Mouse (Mus musculus): ENCODE measurements around the gene Coro1c. TPM values are rescaled to one million over a fixed set of nuclear protein-coding genes. Genes with fewer than 3 reads are reported as not detected.
A peak's percentile ranks its signal among the peaks of the same experiment; 100 is the strongest.

Gene Coro1c
- polyA plus RNA-seq (2012; rRNA removed), result 66.1 and 70.5 TPM in 2 replicates

DNA sequence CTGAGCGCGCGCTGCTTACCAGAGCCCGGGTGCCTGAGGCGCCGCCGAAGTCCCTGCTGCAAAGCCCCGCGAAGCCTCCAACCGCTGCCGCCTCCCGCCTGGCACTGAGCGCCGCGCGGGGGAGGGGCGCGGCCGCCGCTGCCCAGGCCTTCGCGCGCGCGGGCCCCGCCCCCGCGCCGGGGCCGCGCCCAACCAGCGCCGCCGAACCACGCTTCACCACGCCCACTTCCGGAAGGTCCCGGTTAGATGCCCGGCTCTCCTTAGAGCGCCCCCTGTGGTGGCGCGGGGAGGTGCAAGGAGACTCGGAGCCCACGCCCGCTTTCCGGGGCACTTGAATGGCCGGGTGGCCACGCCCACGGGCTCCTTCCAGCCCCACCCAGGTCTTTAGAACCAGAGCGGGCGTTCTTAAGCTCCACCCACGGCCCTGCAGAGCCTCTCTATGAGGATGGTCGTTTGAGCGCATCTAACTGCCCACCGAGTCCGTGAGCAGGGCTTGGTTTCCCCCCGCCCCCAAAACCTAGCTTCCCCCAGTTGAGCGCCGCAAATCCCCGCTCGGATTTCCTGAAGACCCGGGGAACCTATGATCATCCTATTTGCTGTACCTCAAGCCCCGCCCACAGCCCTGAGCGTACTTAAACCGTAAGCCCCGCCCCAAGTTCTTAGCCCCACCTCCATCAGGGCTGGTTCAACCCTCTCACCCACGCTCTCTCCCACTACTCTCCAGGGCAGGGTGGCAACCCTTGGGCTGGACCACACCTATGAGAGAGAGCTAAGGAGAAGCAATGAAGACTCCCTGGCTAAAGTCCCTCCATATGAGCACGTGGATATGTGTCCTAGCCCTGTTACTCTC is at the start of gene Coro1c:
Gene Coro1c, minus strand, starts transcription at position 167 of the 850 bp plus-strand sequence.
- no peak for TF ChIP-seq POLR2A (IDR thresholded peaks at IDR 0.05; ENCODE audit: extremely low read depth, insufficient read depth, low read length)
- peak; percentile 60 for TF ChIP-seq CTCF (IDR thresholded peaks at IDR 0.05; ENCODE audit: extremely low read depth, insufficient read depth, low read length)
- H3K4me1 ChIP-seq (ENCODE audit: control insufficient read depth, insufficient read depth, low read length), result peaks cover 4% of the 10 kb centered on the region; the same call in 1 of the 2 replicates
- peak within 1 kb of the TSS; percentile 91 for H3K27ac ChIP-seq (ENCODE audit: insufficient read depth, low read length)
- peak within 1 kb of the TSS; percentile 45 for H3K4me3 ChIP-seq (ENCODE audit: insufficient read depth, low read length)

DNA sequence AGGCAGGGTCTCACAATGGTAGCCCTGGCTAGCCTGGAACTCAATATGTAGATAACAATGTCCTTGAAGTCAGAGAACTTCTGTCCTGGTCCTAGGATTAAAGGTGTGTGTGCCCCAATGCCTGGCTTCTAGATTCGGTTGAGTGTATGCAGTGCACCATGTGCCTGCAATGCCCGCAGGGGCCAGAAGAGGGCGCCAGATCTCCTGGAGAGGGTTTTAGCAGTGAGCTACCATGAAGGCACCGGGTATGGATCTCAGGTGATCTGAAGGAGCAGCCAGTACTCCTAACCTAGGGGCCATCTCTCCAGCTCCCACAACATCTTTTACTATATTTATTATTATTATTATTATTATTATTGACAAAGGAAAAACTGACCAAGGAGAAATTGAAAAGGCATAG is 48.0 kb upstream of the Coro1c start:
- no peak overlapping the region for H3K4me3 ChIP-seq (ENCODE audit: insufficient read depth, low read length)
- H3K4me1 ChIP-seq (ENCODE audit: control insufficient read depth, insufficient read depth, low read length), result no peaks in the 10 kb centered on the region
- TF ChIP-seq CTCF (IDR thresholded peaks at IDR 0.05; ENCODE audit: extremely low read depth, insufficient read depth, low read length) (peak; percentile 79), POLR2A (IDR thresholded peaks at IDR 0.05; ENCODE audit: extremely low read depth, insufficient read depth, low read length) (no peak)
- H3K27ac ChIP-seq (ENCODE audit: insufficient read depth, low read length), result no peak overlapping the region

- TF ChIP-seq CTCF (IDR thresholded peaks at IDR 0.05; ENCODE audit: extremely low read depth, insufficient read depth, low read length) (no peak), POLR2A (IDR thresholded peaks at IDR 0.05; ENCODE audit: extremely low read depth, insufficient read depth, low read length) (no peak)
- no peak overlapping the region for H3K4me3 ChIP-seq (ENCODE audit: insufficient read depth, low read length)
Observed at GRCm38 (mm10) chr5:113955691-113956090, 47.1 kb upstream of the Coro1c start.

GRCm38 (mm10) chr5:113955281-113955680 is 46.7 kb upstream of the Coro1c start:
- Histone ChIP-seq H3K4me3 (ENCODE audit: insufficient read depth, low read length) (no peak overlapping the region), H3K27ac (ENCODE audit: insufficient read depth, low read length) (no peak overlapping the region), H3K4me1 (ENCODE audit: control insufficient read depth, insufficient read depth, low read length) (no peaks in the 10 kb centered on the region)
- TF ChIP-seq POLR2A (IDR thresholded peaks at IDR 0.05; ENCODE audit: extremely low read depth, insufficient read depth, low read length), result no peak
- no peak for TF ChIP-seq CTCF (IDR thresholded peaks at IDR 0.05; ENCODE audit: extremely low read depth, insufficient read depth, low read length)

More at GRCm38 (mm10) chr5:113955691-113956090, 47.1 kb upstream of the Coro1c start:
- H3K27ac ChIP-seq (ENCODE audit: insufficient read depth, low read length), result no peak overlapping the region
- H3K4me1 ChIP-seq (ENCODE audit: control insufficient read depth, insufficient read depth, low read length), result no peaks in the 10 kb centered on the region

GRCm38 (mm10) chr5:113954421-113954820 is 45.9 kb upstream of the Coro1c start:
- no peak for TF ChIP-seq POLR2A (IDR thresholded peaks at IDR 0.05; ENCODE audit: extremely low read depth, insufficient read depth, low read length)
- TF ChIP-seq CTCF (IDR thresholded peaks at IDR 0.05; ENCODE audit: extremely low read depth, insufficient read depth, low read length), result peak; percentile 84
- no peak overlapping the region for H3K27ac ChIP-seq (ENCODE audit: insufficient read depth, low read length)
- no peak overlapping the region for H3K4me3 ChIP-seq (ENCODE audit: insufficient read depth, low read length)
- H3K4me1 ChIP-seq (ENCODE audit: control insufficient read depth, insufficient read depth, low read length), result no peaks in the 10 kb centered on the region

DNA sequence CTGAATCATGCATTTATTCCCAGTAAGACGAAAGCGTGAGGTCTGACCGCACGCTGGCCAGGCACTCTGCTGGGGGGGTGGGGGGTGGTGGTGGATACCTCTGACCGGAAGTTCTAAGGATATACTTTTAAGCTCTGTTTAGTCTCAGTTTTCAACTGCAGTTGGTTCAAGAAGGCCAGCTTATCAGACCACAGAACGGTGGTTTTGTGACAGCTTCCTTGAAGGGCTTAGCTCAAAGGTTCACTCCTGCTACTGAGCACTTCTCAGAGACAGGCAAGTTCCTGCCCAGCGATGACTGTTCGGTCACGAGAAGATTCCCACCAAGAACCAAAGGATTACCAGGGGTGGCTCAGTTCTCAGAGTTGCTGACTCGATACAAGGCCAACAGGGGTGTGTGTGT is 44.0 kb upstream of the Coro1c start:
- TF ChIP-seq CTCF (IDR thresholded peaks at IDR 0.05; ENCODE audit: extremely low read depth, insufficient read depth, low read length) (no peak), POLR2A (IDR thresholded peaks at IDR 0.05; ENCODE audit: extremely low read depth, insufficient read depth, low read length) (no peak)
- no peak overlapping the region for H3K4me3 ChIP-seq (ENCODE audit: insufficient read depth, low read length)
- H3K27ac ChIP-seq (ENCODE audit: insufficient read depth, low read length), result no peak overlapping the region
- no peaks in the 10 kb centered on the region for H3K4me1 ChIP-seq (ENCODE audit: control insufficient read depth, insufficient read depth, low read length)

DNA sequence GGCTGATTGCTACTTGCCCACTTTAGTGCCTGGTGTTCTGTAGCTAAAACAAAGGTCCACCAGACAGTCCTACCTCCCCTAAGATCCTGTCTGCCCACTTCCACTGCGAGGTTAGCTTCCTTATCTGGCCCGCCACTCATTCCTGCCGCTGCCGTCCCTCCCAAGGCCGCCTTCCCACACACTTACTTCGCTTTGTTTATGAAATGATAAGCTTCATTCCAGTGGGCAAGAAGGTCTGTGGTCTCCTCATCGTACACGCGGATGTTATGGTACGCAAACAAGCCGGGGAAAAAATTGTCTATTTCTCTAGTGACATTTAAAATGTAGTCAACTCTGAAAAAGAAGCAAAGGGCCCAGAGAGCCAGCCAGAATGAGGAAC is 43.1 kb upstream of the Coro1c start:
- Histone ChIP-seq H3K4me1 (ENCODE audit: control insufficient read depth, insufficient read depth, low read length) (no peaks in the 10 kb centered on the region), H3K4me3 (ENCODE audit: insufficient read depth, low read length) (no peak overlapping the region), H3K27ac (ENCODE audit: insufficient read depth, low read length) (no peak overlapping the region)
- TF ChIP-seq CTCF (IDR thresholded peaks at IDR 0.05; ENCODE audit: extremely low read depth, insufficient read depth, low read length) (no peak), POLR2A (IDR thresholded peaks at IDR 0.05; ENCODE audit: extremely low read depth, insufficient read depth, low read length) (no peak)

- H3K27ac ChIP-seq (ENCODE audit: insufficient read depth, low read length), result no peak overlapping the region
- no peaks in the 10 kb centered on the region for H3K4me1 ChIP-seq (ENCODE audit: control insufficient read depth, insufficient read depth, low read length)
- no peak for TF ChIP-seq CTCF (IDR thresholded peaks at IDR 0.05; ENCODE audit: extremely low read depth, insufficient read depth, low read length)
- no peak for TF ChIP-seq POLR2A (IDR thresholded peaks at IDR 0.05; ENCODE audit: extremely low read depth, insufficient read depth, low read length)
- no peak overlapping the region for H3K4me3 ChIP-seq (ENCODE audit: insufficient read depth, low read length)
Observed at GRCm38 (mm10) chr5:113950786-113951692, 42.5 kb upstream of the Coro1c start.

GRCm38 (mm10) chr5:113950133-113950532 is 41.6 kb upstream of the Coro1c start:
- Histone ChIP-seq H3K4me1 (ENCODE audit: control insufficient read depth, insufficient read depth, low read length) (no peaks in the 10 kb centered on the region), H3K4me3 (ENCODE audit: insufficient read depth, low read length) (no peak overlapping the region), H3K27ac (ENCODE audit: insufficient read depth, low read length) (no peak overlapping the region)
- TF ChIP-seq POLR2A (IDR thresholded peaks at IDR 0.05; ENCODE audit: extremely low read depth, insufficient read depth, low read length), result no peak
- TF ChIP-seq CTCF (IDR thresholded peaks at IDR 0.05; ENCODE audit: extremely low read depth, insufficient read depth, low read length), result no peak
